Mouse (Mus musculus) neural tube, embryonic 12.5 days (tissue): ENCODE results near the gene Mapk12. TPM values are rescaled to one million over a fixed set of nuclear protein-coding genes. Genes with fewer than 3 reads are reported as not detected.

ENCODE experiments used
- ATAC-seq: fragments of 200-750 bp; cut with Nextera tagmentation; 2 replicates; pipeline ENCODE4 v1.8.0; 2017; ENCODE audit warnings: low read depth, mild to moderate bottlenecking, moderate TSS enrichment, moderate library complexity; ENCODE audit not compliant: low FRiP score
- H3K27ac ChIP-seq: fragments of 300-500 bp; sonication (generic); 2 replicates; pipeline ENCODE4 v1.5.1; 2016
- H3K27me3 ChIP-seq: fragments of 300-500 bp; sonication (generic); replicated peaks from 2 replicates; pipeline ENCODE4 v1.6.1; 2016; ENCODE audit warnings: mild to moderate bottlenecking
- H3K36me3 ChIP-seq: fragments of 300-500 bp; sonication (generic); 2 replicates; pipeline ENCODE4 v1.6.1; 2016; ENCODE audit warnings: mild to moderate bottlenecking
- H3K4me1 ChIP-seq: fragments of 300-500 bp; sonication (generic); 2 replicates; pipeline ENCODE4 v1.6.1; 2016
- H3K4me2 ChIP-seq: fragments of 300-500 bp; sonication (generic); replicated peaks from 2 replicates; pipeline ENCODE4 v1.6.1; 2016; ENCODE audit warnings: mild to moderate bottlenecking
- H3K4me3 ChIP-seq: fragments of 300-500 bp; sonication (generic); 2 replicates; pipeline ENCODE4 v1.5.1; 2016
- H3K9ac ChIP-seq: fragments of 300-500 bp; sonication (generic); 2 replicates; pipeline ENCODE4 v1.6.1; 2016; ENCODE audit warnings: mild to moderate bottlenecking
- H3K9me3 ChIP-seq: fragments of 300-500 bp; sonication (generic); 2 replicates; pipeline ENCODE4 v1.6.1; 2016; ENCODE audit warnings: mild to moderate bottlenecking
- WGBS: fragments of 180-500 bp; shearing (Covaris S2); methylation state at CpG from one replicate; pipeline ENCODE4 v1.1.7; 2016; 5-methylcytosine and 5-hydroxymethylcytosine counted together
- polyA plus RNA-seq: library from polyadenylated mRNA; unstranded; fragments of >200 nt; fragmentation: Nextera tagmentation; extraction: Ambion mirVana; gene quantifications from 2 replicates; pipeline ENCODE4 v1.2.1, GENCODE M21; 2016

Mapk12 gene
- polyA plus RNA-seq, 1 experiment from 2014 or later = 13.4 TPM

- no peak for ATAC-seq
- H3K9ac ChIP-seq = 0 out of 2 replicates have a peak overlapping the region, but pooled peaks have one; percentile 64
- H3K27me3 ChIP-seq = peaks cover 21% of the 10 kb centered on the region; the same call in 1 of the 2 replicates
- peak overlapping the region; percentile 85 for H3K4me2 ChIP-seq
- H3K4me1 ChIP-seq = peaks cover 47% of the 10 kb centered on the region
- no peak overlapping the region for H3K4me3 ChIP-seq
- no peak overlapping the region for H3K27ac ChIP-seq
- whole genome bisulfite sequencing = 75% methylated on average over 24 of the region's 24 CpGs
- H3K9me3 ChIP-seq = no peaks in the 10 kb centered on the region
- peaks cover 32% of the 10 kb centered on the region for H3K36me3 ChIP-seq
These were observed 5.4 kb upstream of the Mapk12 start for GRCm38 (mm10) chr15:89145813-89146350.

- 87% methylated on average over 11 of the region's 11 CpGs for WGBS
- Histone ChIP-seq H3K9me3 (no peaks in the 10 kb centered on the region), H3K4me1 (peaks cover 52% of the 10 kb centered on the region), H3K4me2 (no peak overlapping the region), H3K9ac (no peak overlapping the region), H3K27ac (no peak overlapping the region), H3K4me3 (no peak overlapping the region), H3K36me3 (peaks cover 32% of the 10 kb centered on the region), H3K27me3 (peaks cover 23% of the 10 kb centered on the region; the same call in 1 of the 2 replicates)
- no peak for ATAC-seq
These were observed 4.5 kb upstream of the Mapk12 start for GRCm38 (mm10) chr15:89144965-89145364.

- Histone ChIP-seq H3K9ac (no peak overlapping the region), H3K4me2 (no peak overlapping the region), H3K9me3 (no peaks in the 10 kb centered on the region), H3K27ac (no peak overlapping the region), H3K27me3 (peaks cover 31% of the 10 kb centered on the region; the same call in 1 of the 2 replicates), H3K4me3 (no peak overlapping the region), H3K36me3 (peaks cover 32% of the 10 kb centered on the region), H3K4me1 (peaks cover 43% of the 10 kb centered on the region)
- ATAC-seq = no peak
- 82% methylated on average over 2 of the region's 2 CpGs for WGBS
These were observed 2.6 kb upstream of the Mapk12 start for GRCm38 (mm10) chr15:89143134-89143533.

GRCm38 (mm10) chr15:89141905-89142304, 1.4 kb upstream of the Mapk12 start:
- Histone ChIP-seq H3K9ac (no peak overlapping the region), H3K4me2 (no peak overlapping the region), H3K27ac (no peak overlapping the region), H3K4me1 (peaks cover 30% of the 10 kb centered on the region), H3K4me3 (no peak overlapping the region), H3K27me3 (peaks cover 25% of the 10 kb centered on the region; the same call in 1 of the 2 replicates), H3K9me3 (no peaks in the 10 kb centered on the region), H3K36me3 (peaks cover 32% of the 10 kb centered on the region)
- no peak for ATAC-seq
- 75% methylated on average over 4 of the region's 4 CpGs for WGBS

- Histone ChIP-seq H3K4me2 (no peak overlapping the region), H3K27me3 (peaks cover 20% of the 10 kb centered on the region; the same call in 1 of the 2 replicates), H3K4me3 (no peak overlapping the region), H3K4me1 (peaks cover 26% of the 10 kb centered on the region), H3K9me3 (no peaks in the 10 kb centered on the region), H3K9ac (no peak overlapping the region), H3K36me3 (peaks cover 32% of the 10 kb centered on the region), H3K27ac (no peak overlapping the region)
- no peak for ATAC-seq
- WGBS = 36% methylated on average over 5 of the region's 5 CpGs
These were observed 940 bp upstream of the Mapk12 start for GRCm38 (mm10) chr15:89141443-89141842.

- Histone ChIP-seq H3K27me3 (peaks cover 14% of the 10 kb centered on the region; the same call in 1 of the 2 replicates), H3K9ac (peak overlapping the region; percentile 70), H3K4me3 (peak overlapping the region; percentile 55), H3K27ac (no peak overlapping the region), H3K4me2 (peak overlapping the region; percentile 99), H3K4me1 (peaks cover 19% of the 10 kb centered on the region), H3K36me3 (peaks cover 22% of the 10 kb centered on the region), H3K9me3 (no peaks in the 10 kb centered on the region)
- under 1% methylated on average over 53 of the region's 53 CpGs for WGBS
- peak; percentile 43 for ATAC-seq
These were observed 350 bp downstream of the Mapk12 start for GRCm38 (mm10) chr15:89140048-89140658.

GRCm38 (mm10) chr15:89138531-89138930, 2.0 kb downstream of the Mapk12 start:
- Histone ChIP-seq H3K4me1 (peaks cover 19% of the 10 kb centered on the region), H3K27me3 (peaks cover 14% of the 10 kb centered on the region; the same call in 1 of the 2 replicates), H3K4me2 (no peak overlapping the region), H3K9ac (no peak overlapping the region), H3K9me3 (no peaks in the 10 kb centered on the region), H3K36me3 (peaks cover 11% of the 10 kb centered on the region), H3K4me3 (no peak overlapping the region), H3K27ac (no peak overlapping the region)
- 92% methylated on average over 6 of the region's 6 CpGs for WGBS
- ATAC-seq = no peak

- Histone ChIP-seq H3K27me3 (peaks cover 14% of the 10 kb centered on the region; the same call in 1 of the 2 replicates), H3K4me2 (no peak overlapping the region), H3K4me3 (no peak overlapping the region), H3K9me3 (no peaks in the 10 kb centered on the region), H3K4me1 (peaks cover 19% of the 10 kb centered on the region), H3K9ac (no peak overlapping the region), H3K27ac (no peak overlapping the region), H3K36me3 (peaks cover 6% of the 10 kb centered on the region; the same call in 1 of the 2 replicates)
- no peak for ATAC-seq
- WGBS = 87% methylated on average over 7 of the region's 7 CpGs
These were observed 2.5 kb downstream of the Mapk12 start for GRCm38 (mm10) chr15:89138046-89138405.

GRCm38 (mm10) chr15:89137378-89138045, 3.0 kb downstream of the Mapk12 start:
- Histone ChIP-seq H3K36me3 (peaks cover 7% of the 10 kb centered on the region; the same call in 1 of the 2 replicates), H3K4me1 (peaks cover 19% of the 10 kb centered on the region), H3K27me3 (peaks cover 14% of the 10 kb centered on the region; the same call in 1 of the 2 replicates), H3K9ac (no peak overlapping the region), H3K4me3 (no peak overlapping the region), H3K27ac (no peak overlapping the region), H3K4me2 (no peak overlapping the region), H3K9me3 (no peaks in the 10 kb centered on the region)
- no peak for ATAC-seq
- 76% methylated on average over 11 of the region's 11 CpGs for WGBS

GRCm38 (mm10) chr15:89136461-89137155, 3.9 kb downstream of the Mapk12 start:
- Histone ChIP-seq H3K4me3 (no peak overlapping the region), H3K4me2 (no peak overlapping the region), H3K4me1 (peaks cover 19% of the 10 kb centered on the region), H3K27ac (no peak overlapping the region), H3K36me3 (peaks cover 11% of the 10 kb centered on the region), H3K9ac (no peak overlapping the region), H3K9me3 (no peaks in the 10 kb centered on the region), H3K27me3 (peaks cover 14% of the 10 kb centered on the region; the same call in 1 of the 2 replicates)
- WGBS = 98% methylated on average over 5 of the region's 5 CpGs
- no peak for ATAC-seq

GRCm38 (mm10) chr15:89131316-89131715, 9.2 kb downstream of the Mapk12 start:
- no peaks in the 10 kb centered on the region for H3K27me3 ChIP-seq
- no peak for ATAC-seq
- no peak overlapping the region for H3K4me3 ChIP-seq
- H3K9me3 ChIP-seq = no peaks in the 10 kb centered on the region
- no peak overlapping the region for H3K27ac ChIP-seq
- 88% methylated on average over 3 of the region's 3 CpGs for WGBS
- H3K4me1 ChIP-seq = peaks cover 13% of the 10 kb centered on the region
- H3K36me3 ChIP-seq = peaks cover 18% of the 10 kb centered on the region
- no peak overlapping the region for H3K9ac ChIP-seq
- no peak overlapping the region for H3K4me2 ChIP-seq

- ATAC-seq = no peak
These were observed 10.3 kb downstream of the Mapk12 start for GRCm38 (mm10) chr15:89130245-89130644.

More at GRCm38 (mm10) chr15:89130245-89130644, 10.3 kb downstream of the Mapk12 start:
- H3K4me1 ChIP-seq = peaks cover 13% of the 10 kb centered on the region
- H3K36me3 ChIP-seq = peaks cover 18% of the 10 kb centered on the region
- no peaks in the 10 kb centered on the region for H3K27me3 ChIP-seq
- H3K4me2 ChIP-seq = no peak overlapping the region
- H3K9me3 ChIP-seq = no peaks in the 10 kb centered on the region
- no peak overlapping the region for H3K9ac ChIP-seq
- no peak overlapping the region for H3K27ac ChIP-seq
- H3K4me3 ChIP-seq = no peak overlapping the region
